Comparison of ENCODE assay signal across 30 mouse cellular contexts in genomic region chr13:9430724-9431123, GRCm38 (mm10).
DNase-seq lines count a peak whose midpoint lies in the region; ATAC-seq and TF ChIP-seq lines count a peak whose summit lies in the region.
"Had no signal": no experiment of that assay in that cellular context is flagged by ENCODE, and none has a peak within 500 bp of the region (broad histone marks: within the 10 kb centered on the region; RNA-seq: fewer than 3 reads in every experiment).

No protein-coding gene starts in this region.

- H3K79me2 ChIP-seq in heart, adult 2 months (replicated peaks; ENCODE audit: control insufficient read depth, insufficient read depth, low read length), result no peaks in the 10 kb centered on the region; the same call in 1 of the 2 replicates

- intact Hi-C loops in heart, adult 2 months (cut with DNase I), result no loop called here

- no peak for TF ChIP-seq POLR2A in heart, adult 2 months (IDR thresholded peaks at IDR 0.05; ENCODE audit: insufficient read depth, low read depth, low read length)

- no peak overlapping the region for H3K9ac ChIP-seq in forebrain, postnatal 0 days
- no peak overlapping the region for H3K9ac ChIP-seq in forebrain, embryonic 13.5 days
- H3K9ac ChIP-seq in heart, adult 2 months (ENCODE audit: low read depth, low read length), result no peak overlapping the region
- H3K9ac ChIP-seq in midbrain, embryonic 11.5 days (ENCODE audit: low read length), result no peak overlapping the region
- no peak overlapping the region for H3K9ac ChIP-seq in midbrain, postnatal 0 days (replicated peaks; ENCODE audit: low read length, poor library complexity, severe bottlenecking)
- H3K9ac ChIP-seq: embryonic facial prominence, embryonic 13.5 days; forebrain, embryonic 12.5 days; hindbrain, embryonic 13.5 days; intestine, embryonic 15.5 days had no signal

- no peak for TF ChIP-seq CTCF in forebrain, postnatal 0 days (IDR thresholded peaks at IDR 0.05; ENCODE audit: low read depth)
- TF ChIP-seq CTCF in heart, adult 2 months (IDR thresholded peaks at IDR 0.05), result no peak
- no peak for TF ChIP-seq CTCF in midbrain, postnatal 0 days (IDR thresholded peaks at IDR 0.05)

- no peaks in the 10 kb centered on the region for H3K27me3 ChIP-seq in forebrain, postnatal 0 days (ENCODE audit: insufficient read depth, low read length)
- H3K27me3 ChIP-seq in forebrain, embryonic 13.5 days, result no peaks in the 10 kb centered on the region
- H3K27me3 ChIP-seq in heart, adult 2 months (ENCODE audit: control insufficient read depth, insufficient read depth, low read length), result no peaks in the 10 kb centered on the region
- no peaks in the 10 kb centered on the region for H3K27me3 ChIP-seq in midbrain, embryonic 11.5 days (ENCODE audit: control insufficient read depth, insufficient read depth, low read length)
- H3K27me3 ChIP-seq in midbrain, postnatal 0 days (ENCODE audit: insufficient read depth, low read length), result no peaks in the 10 kb centered on the region
- H3K27me3 ChIP-seq: CH12.LX; embryonic facial prominence, embryonic 13.5 days; forebrain, embryonic 12.5 days; hindbrain, embryonic 13.5 days; intestine, embryonic 15.5 days; Patski had no signal

- 79% methylated on average over 2 of the region's 2 CpGs for WGBS in forebrain, postnatal 0 days
- 91% methylated on average over 2 of the region's 2 CpGs for WGBS in forebrain, embryonic 13.5 days
- 74% methylated on average over 2 of the region's 2 CpGs for WGBS in heart, adult 2 months
- 88% methylated on average over 2 of the region's 2 CpGs for WGBS in midbrain, embryonic 11.5 days
- WGBS in midbrain, postnatal 0 days, result 95% methylated on average over 2 of the region's 2 CpGs

- H3K27ac ChIP-seq in forebrain, postnatal 0 days (ENCODE audit: low read depth, low read length), result no peak overlapping the region
- no peak overlapping the region for H3K27ac ChIP-seq in forebrain, embryonic 13.5 days
- H3K27ac ChIP-seq in heart, adult 2 months, result peak overlapping the region; percentile 51
- no peak overlapping the region for H3K27ac ChIP-seq in midbrain, embryonic 11.5 days (ENCODE audit: low read depth, low read length)
- no peak overlapping the region for H3K27ac ChIP-seq in midbrain, postnatal 0 days (ENCODE audit: low read depth, low read length)
- H3K27ac ChIP-seq: embryonic facial prominence, embryonic 10.5 days; embryonic facial prominence, embryonic 13.5 days; forebrain, embryonic 12.5 days; heart, embryonic 10.5 days; hindbrain, embryonic 10.5 days; hindbrain, embryonic 13.5 days; intestine, embryonic 15.5 days had no signal

- peak; percentile 15 for DNase-seq in forebrain, postnatal 0 days
- DNase-seq in heart, adult 2 months, result no peak
- no peak for DNase-seq in heart, adult 9 months (ENCODE audit: low spot score in 2 of 2)
- DNase-seq in midbrain, embryonic 11.5 days (ENCODE audit: low spot score, missing footprints), result peak; percentile 14
- DNase-seq in midbrain, postnatal 0 days (ENCODE audit: low spot score), result no peak
- no peak for DNase-seq in thymus, adult 18-20 months
- DNase-seq: adrenal gland, postnatal 10 days; adrenal gland, postnatal 36 days; B cell, adult 2 months; cerebellum, adult 11-12 months; cerebellum, adult 8-10 months; cerebellum, postnatal 10 days; cerebellum, postnatal 36 days; embryo, embryonic 11 days; gastrocnemius, postnatal 10 days; heart, postnatal 10 days; heart, postnatal 36 days; kidney, adult 11 months had no signal

- H3K9me3 ChIP-seq in forebrain, postnatal 0 days (ENCODE audit: low read length), result no peaks in the 10 kb centered on the region
- 0 out of 2 replicates have a peak, but pooled peaks cover 3% of the 10 kb centered on the region for H3K9me3 ChIP-seq in forebrain, embryonic 13.5 days (replicated peaks)
- H3K9me3 ChIP-seq in midbrain, embryonic 11.5 days (ENCODE audit: control insufficient read depth, low read length), result peaks cover 3% of the 10 kb centered on the region; the same call in 1 of the 2 replicates
- no peaks in the 10 kb centered on the region for H3K9me3 ChIP-seq in midbrain, postnatal 0 days (ENCODE audit: low read length)
- H3K9me3 ChIP-seq: forebrain, embryonic 12.5 days; G1E; heart, embryonic 10.5 days; intestine, embryonic 15.5 days had no signal

- H3K4me2 ChIP-seq in forebrain, postnatal 0 days (ENCODE audit: low read depth), result no peak overlapping the region
- H3K4me2 ChIP-seq in forebrain, embryonic 13.5 days, result no peak overlapping the region
- H3K4me2 ChIP-seq in midbrain, embryonic 11.5 days, result no peak overlapping the region
- no peak overlapping the region for H3K4me2 ChIP-seq in midbrain, postnatal 0 days (ENCODE audit: low read depth, low read length, poor library complexity, severe bottlenecking)
- H3K4me2 ChIP-seq: embryonic facial prominence, embryonic 13.5 days; forebrain, embryonic 12.5 days; hindbrain, embryonic 13.5 days; intestine, embryonic 15.5 days had no signal

- no peaks in the 10 kb centered on the region for H3K4me1 ChIP-seq in forebrain, postnatal 0 days (ENCODE audit: insufficient read depth)
- H3K4me1 ChIP-seq in forebrain, embryonic 13.5 days, result no peaks in the 10 kb centered on the region
- H3K4me1 ChIP-seq in heart, adult 2 months (ENCODE audit: control insufficient read depth, insufficient read depth, low read length), result peaks cover 14% of the 10 kb centered on the region
- no peaks in the 10 kb centered on the region for H3K4me1 ChIP-seq in midbrain, embryonic 11.5 days (ENCODE audit: control insufficient read depth, insufficient read depth, low read length)
- H3K4me1 ChIP-seq in midbrain, postnatal 0 days (ENCODE audit: insufficient read depth, low read length), result no peaks in the 10 kb centered on the region
- H3K4me1 ChIP-seq: embryonic facial prominence, embryonic 10.5 days; forebrain, embryonic 12.5 days; hindbrain, embryonic 10.5 days; hindbrain, embryonic 13.5 days; intestine, embryonic 15.5 days had no signal

- H3K36me3 ChIP-seq in forebrain, postnatal 0 days (ENCODE audit: insufficient read depth), result no peaks in the 10 kb centered on the region
- no peaks in the 10 kb centered on the region for H3K36me3 ChIP-seq in forebrain, embryonic 13.5 days (ENCODE audit: poor library complexity, severe bottlenecking)
- peaks cover 43% of the 10 kb centered on the region for H3K36me3 ChIP-seq in heart, adult 2 months (ENCODE audit: control insufficient read depth, insufficient read depth, low read length)
- H3K36me3 ChIP-seq in midbrain, embryonic 11.5 days (ENCODE audit: control insufficient read depth, insufficient read depth, low read length), result no peaks in the 10 kb centered on the region
- no peaks in the 10 kb centered on the region for H3K36me3 ChIP-seq in midbrain, postnatal 0 days (ENCODE audit: insufficient read depth, low read length)
- H3K36me3 ChIP-seq: embryonic facial prominence, embryonic 10.5 days; embryonic facial prominence, embryonic 13.5 days; forebrain, embryonic 12.5 days; G1E; heart, embryonic 10.5 days; hindbrain, embryonic 10.5 days; hindbrain, embryonic 13.5 days; intestine, embryonic 15.5 days had no signal

- no peak overlapping the region for H3K4me3 ChIP-seq in forebrain, postnatal 0 days (ENCODE audit: low read depth, low read length)
- no peak overlapping the region for H3K4me3 ChIP-seq in forebrain, embryonic 13.5 days
- no peak overlapping the region for H3K4me3 ChIP-seq in heart, adult 2 months
- H3K4me3 ChIP-seq in midbrain, embryonic 11.5 days (ENCODE audit: low read depth, low read length), result no peak overlapping the region
- H3K4me3 ChIP-seq in midbrain, postnatal 0 days (ENCODE audit: low read depth, low read length), result no peak overlapping the region
- H3K4me3 ChIP-seq: embryonic facial prominence, embryonic 10.5 days; embryonic facial prominence, embryonic 13.5 days; erythroblast, embryonic 14.5 days; forebrain, embryonic 12.5 days; heart, embryonic 10.5 days; hindbrain, embryonic 10.5 days; hindbrain, embryonic 13.5 days; intestine, embryonic 15.5 days had no signal

- peak; percentile 48; the same call in 1 of the 2 replicates for ATAC-seq in forebrain, postnatal 0 days
- no peak for ATAC-seq in forebrain, embryonic 13.5 days
- ATAC-seq in midbrain, embryonic 11.5 days (ENCODE audit: low FRiP score), result no peak
- ATAC-seq in midbrain, postnatal 0 days (ENCODE audit: low FRiP score), result no peak
- ATAC-seq: intestine, embryonic 15.5 days; Patski had no signal

- no peak for TF ChIP-seq EP300 in heart, adult 2 months (IDR thresholded peaks at IDR 0.05; ENCODE audit: insufficient read depth, low read depth, low read length)

Comparison
In these comparisons a context has a peak if more than half of its experiments do, and no peak if none do; other contexts are left out.
1. DNase-seq: peak in forebrain, postnatal 0 days (single experiment) and midbrain, embryonic 11.5 days (single experiment); none in heart, adult 2 months (0 of 2), heart, adult 9 months (0 of 2), midbrain, postnatal 0 days (single experiment) and thymus, adult 18-20 months (0 of 2).